Mouse (Mus musculus) gastrocnemius, postnatal 36 days (tissue): Measurements from ENCODE around the gene Atp5mpl. TPM values are rescaled to one million over a fixed set of nuclear protein-coding genes. Genes with fewer than 3 reads are reported as not detected.
"Not testable (repeated sequence)": the region's sequence is repeated elsewhere in the genome, so short reads cannot be mapped to it uniquely, and the experiment has no call there.

Experiments used
- DNase-seq, 2 experiments: peaks; one replicate each; pipeline ENCODE4 v3.0.0; 2022
- intact Hi-C: fragments of 180-260 bp; cut with DNase I; formaldehyde crosslinking; loops from one replicate; pipeline ENCODE4 v1.15.1; 2025
- total RNA-seq, 2 experiments: library from RNA; stranded (reverse); gene quantifications; 2 replicates each; pipeline ENCODE4 v1.2.3; 2021

Atp5mpl gene
- total RNA-seq, 2 experiments from 2014 or later, result 710 to 772 TPM

DNA sequence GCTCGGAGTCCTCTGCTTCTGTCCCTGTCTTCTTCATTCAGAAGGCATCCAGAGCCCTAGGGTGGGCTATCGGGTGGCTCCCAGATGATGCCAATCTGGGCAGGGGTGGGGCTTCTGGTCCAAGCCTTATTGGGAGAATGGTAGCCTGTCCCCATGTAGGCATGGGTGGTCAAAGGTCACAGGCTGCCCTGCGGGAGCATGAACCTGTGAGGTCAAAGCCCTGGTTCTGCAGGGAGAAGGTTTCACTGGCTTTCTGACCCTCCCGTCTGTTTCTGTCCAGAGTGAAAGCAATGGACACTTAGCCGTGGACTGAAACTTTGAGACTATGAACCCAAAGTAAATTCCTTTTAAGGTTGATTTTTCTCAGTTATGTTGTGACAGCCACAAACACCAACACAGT, 10.6 kb downstream of the Atp5mpl start:
- intact Hi-C loops, result loop anchor here (2.0 to 5.0 kb wide), 2 partner anchors 77 to 219 kb away; no protein-coding TSS in a partner anchor
- no peak for DNase-seq

DNA sequence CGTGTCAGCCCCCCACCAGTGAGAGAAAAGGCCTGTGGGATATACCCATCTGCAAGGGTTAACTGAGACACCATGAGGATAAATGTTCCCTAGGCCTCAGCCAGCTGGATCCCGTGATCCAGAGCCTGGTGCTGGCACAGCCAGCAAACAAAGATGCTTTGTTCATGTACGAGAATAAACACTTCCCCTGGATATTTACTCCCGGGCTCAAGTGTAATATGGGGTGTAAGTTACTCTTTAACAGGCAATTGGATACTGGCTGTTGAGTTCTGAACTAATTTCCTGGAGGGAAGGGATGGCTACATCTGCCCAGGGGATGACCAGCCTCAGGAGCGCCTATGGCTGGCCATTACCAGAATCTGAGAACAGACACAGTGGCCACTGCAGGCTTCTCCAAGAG, 15.1 kb downstream of the Atp5mpl start:
- intact Hi-C loops, result no loop called here

DNA sequence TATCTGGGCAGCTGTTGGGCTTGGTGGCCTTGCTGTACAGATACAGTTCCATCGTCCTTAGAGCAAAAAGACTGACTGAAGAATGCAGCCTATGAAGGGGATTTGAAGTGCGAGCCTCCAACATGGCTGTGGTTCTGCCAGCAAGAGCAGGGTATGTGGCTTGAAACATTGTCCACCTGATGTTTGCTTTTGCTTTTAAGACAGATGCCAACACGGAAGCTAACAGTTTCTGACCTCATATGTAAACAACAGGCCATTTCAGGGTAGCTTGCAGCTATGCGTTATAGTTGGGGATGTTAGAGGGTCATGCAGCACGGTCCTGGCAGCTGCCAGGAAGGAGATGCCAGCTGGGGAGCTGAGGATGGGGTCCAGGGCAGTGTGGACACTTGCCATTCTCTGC, 16.3 kb downstream of the Atp5mpl start:
- intact Hi-C loops, result no loop called here
- no peak for DNase-seq

More for the DNA sequence above, 15.1 kb downstream of the Atp5mpl start:
- no peak for DNase-seq

DNA sequence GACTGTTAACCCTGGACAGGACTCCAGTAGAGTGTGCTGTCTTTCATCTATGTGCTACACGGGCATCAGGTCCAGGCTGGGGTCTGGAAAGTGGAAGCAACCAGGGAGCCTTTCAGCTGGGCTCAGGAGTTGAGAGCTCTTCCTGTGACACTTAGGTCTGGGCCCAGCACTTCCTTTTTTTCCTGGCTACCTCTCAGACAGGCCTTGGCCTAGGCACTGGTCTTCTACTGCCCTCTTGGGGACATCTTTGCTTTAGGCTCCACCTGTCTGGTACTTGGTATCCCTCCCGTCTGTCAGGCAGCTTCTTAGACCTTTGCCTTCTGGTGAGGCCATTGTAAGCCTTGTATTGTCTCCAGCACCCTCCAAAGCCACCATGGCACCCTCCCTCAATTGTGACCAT, 20.1 kb downstream of the Atp5mpl start:
- intact Hi-C loops, result loop anchor here (2.0 kb wide), 1 partner anchor 70 kb away; no protein-coding TSS in a partner anchor
- peak in 1 of 2 experiments; percentile 29 for DNase-seq

DNA sequence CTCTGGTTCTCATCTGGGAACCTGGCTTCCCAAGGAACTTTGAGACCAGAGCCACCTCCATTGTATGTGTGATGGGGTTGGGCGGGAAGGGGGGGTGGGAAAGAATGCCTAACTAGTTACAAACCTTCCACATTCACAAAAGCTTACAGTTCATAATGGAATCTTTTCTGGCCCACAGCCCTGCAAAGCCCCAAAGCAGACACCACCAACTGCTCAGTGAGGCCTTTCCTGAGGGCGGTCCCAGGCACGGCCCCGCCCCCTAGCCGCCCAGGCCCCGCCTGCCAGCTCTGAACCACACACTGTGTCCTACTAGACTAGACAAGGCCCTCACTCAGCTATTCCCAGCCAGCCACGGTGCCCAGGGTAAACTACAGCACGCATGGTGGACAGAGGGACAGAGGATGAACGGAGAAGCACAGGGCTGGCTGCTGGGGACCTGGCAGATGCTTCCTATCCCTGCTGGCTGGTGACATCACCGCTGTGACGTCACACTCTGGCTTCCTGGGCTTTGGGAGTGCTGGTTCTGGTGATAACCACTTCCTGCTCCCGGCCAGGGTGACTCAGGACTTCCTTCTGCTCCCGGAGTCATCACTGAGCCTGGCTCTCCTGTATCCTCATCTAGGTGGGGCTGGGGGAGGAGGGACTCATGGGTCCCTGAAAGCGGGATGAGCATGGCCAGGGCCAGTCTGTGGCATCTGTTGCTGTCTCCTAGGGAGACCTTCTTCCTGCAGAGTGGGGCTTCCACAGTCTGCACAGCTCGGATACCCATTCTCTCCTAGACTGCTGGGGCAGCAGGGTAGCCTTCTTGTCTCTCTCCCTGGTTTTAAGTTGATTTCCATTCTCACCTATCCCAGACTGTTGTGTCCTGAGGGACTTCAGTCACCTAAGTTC, 20.8 kb downstream of the Atp5mpl start:
- DNase-seq, result not testable (repeated sequence)
- intact Hi-C loops, result loop anchor here (2.0 kb wide), 1 partner anchor 69 kb away; no protein-coding TSS in a partner anchor

DNA sequence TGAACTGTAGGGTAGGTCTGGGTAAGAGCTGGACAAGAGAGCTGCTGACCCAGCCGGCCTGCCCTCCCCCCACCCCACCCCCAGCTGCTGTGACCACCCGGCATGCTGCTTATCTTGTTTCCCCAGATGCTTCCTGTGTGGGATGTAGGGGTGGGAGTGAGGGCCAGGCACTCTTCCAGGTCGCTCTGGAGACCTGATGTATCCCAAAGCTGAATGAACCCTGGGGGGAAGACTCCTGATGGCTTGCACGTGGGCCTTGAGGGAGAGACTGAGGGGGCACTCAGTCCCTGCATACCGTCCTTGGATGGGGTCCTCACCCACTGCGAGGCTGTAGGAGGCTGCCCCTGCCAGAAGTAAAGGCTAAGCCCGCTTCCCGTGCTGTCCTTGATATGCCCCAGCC, 21.7 kb downstream of the Atp5mpl start:
- DNase-seq, result peak in 1 of 2 experiments; percentile 25
- intact Hi-C loops, result no loop called here

DNA sequence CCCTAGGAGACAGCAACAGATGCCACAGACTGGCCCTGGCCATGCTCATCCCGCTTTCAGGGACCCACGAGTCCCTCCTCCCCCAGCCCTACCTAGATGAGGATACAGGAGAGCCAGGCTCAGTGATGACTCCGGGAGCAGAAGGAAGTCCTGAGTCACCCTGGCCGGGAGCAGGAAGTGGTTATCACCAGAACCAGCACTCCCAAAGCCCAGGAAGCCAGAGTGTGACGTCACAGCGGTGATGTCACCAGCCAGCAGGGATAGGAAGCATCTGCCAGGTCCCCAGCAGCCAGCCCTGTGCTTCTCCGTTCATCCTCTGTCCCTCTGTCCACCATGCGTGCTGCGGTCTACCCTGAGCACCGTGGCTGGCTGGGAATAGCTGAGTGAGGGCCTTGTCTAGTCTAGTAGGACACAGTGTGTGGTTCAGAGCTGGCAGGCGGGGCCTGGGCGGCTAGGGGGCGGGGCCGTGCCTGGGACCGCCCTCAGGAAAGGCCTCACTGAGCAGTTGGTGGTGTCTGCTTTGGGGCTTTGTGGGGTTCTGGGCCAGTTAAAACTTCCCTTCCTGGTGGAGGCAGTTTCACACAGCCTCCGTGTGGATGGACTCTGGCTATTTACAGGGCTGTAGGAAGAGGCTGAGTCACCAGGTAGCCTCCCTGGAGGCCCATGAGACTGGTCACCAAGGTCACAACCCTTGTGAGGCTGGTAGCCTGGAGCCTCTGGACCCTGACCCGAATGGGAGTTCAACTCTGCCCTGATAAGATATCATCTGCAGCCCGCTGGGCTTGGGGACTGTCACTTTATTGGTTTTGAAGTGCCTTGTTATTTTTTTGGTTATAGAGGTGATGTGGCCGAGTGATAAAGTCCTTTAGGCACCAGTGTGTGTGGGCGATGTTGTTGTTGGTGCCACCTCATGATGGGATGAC, 22.5 kb downstream of the Atp5mpl start:
- intact Hi-C loops, result not testable (repeated sequence)

DNA sequence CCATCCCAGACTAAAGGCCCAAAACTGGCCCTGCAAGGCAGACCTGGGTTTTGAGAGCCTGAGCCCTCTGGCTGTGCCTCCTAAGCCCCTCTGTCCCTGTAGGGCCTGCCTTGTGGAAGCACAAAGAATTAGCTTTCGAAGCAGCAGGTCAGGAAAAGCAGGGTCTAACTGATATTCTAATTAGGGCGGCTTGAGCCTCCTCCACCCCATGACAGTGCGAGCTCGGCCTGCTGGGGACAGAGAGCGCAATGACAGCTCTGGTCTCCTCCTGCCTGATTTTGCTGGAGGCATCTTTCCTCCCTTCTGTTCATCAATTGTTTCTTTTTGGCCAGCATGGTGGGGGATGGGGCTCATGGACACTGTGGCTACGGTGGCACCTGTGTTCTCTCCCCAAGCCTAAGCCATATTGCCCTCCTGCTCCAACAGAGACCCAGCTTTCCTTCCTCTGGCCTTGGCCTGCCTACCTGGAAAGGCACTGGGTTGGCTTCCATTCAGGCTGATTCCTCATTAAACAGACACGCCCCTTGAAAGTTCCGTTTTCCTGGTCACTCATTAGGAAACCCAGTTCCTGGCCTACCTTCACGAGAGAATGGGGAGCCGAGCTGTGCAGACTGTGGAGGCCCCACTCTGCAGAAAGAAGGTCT, 23.2 kb downstream of the Atp5mpl start:
- intact Hi-C loops, result loop anchor here (2.0 kb wide), 1 partner anchor 29 kb away; no protein-coding TSS in a partner anchor

More for the DNA sequence above, 22.5 kb downstream of the Atp5mpl start:
- not testable (repeated sequence) for DNase-seq

DNA sequence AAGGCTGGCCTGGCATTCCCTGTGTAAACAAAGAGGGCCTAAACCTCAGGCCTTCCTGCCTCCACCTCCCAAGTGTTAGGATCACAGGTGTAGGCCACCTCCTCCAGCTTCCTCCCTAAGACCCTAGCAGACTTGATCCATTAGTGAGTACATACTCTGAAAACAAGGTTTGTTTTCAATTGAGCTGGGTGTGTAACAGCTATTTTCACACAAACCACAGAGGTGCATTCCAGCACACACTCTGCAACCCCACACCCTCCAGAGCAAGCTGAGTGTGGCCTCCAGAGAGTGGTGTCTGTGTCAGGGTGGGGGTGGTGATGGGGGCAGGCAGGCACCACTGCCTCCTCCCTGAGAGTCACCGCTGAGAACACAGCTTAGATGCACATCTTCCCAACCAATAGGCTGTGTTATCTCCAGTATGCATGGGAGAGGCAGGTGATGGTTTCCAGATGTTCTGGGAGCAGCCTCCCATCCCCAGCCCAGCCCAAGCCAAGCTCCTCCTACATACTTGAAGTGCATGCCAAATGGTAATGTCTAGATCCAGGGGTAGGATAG, 28.1 kb downstream of the Atp5mpl start:
- DNase-seq, result no peak
- intact Hi-C loops, result no loop called here

More for the DNA sequence above, 23.2 kb downstream of the Atp5mpl start:
- DNase-seq, result no peak

DNA sequence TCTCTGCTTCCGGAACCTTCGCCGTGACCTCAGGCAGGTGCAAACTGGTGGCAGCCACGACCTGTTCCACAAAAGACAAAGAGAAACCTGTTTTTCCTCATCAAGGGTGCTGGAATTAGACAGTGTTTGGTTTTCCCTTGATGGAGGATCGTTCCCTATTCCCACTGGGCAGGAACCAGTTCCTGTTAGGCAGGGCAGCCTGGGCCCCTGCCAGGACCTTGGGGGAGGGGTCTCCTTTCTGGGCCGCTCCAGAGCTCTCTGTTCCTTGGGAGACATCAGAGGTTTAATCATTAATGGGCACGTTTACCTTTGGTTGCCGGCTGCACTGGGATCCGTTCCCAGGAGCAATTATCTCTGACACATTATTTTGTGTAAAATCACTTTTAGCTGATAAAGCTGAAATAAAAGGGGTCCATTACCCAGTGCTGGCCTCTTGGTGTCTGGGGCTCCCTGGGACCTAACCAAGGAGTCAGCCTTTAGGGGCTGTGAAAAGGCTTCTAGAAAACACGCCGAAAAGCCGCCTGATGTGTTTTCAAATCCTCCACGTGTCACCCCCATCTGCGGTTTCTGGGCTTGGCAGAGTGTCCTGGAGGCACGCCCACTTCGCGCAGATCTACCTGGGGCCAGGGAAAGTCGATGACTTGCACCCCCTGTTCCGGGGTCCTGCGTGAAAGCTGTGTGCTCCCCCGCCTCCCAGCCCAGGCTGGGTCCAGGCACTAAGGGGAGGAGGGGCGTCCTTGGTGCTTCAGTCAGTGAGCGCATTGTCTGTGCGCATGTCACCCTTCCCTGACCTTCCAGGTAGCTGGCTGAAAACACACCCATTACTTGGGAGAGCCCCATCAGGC, 29.8 kb downstream of the Atp5mpl start:
- intact Hi-C loops, result no loop called here
- peak in 1 of 2 experiments; percentile 19 for DNase-seq

DNA sequence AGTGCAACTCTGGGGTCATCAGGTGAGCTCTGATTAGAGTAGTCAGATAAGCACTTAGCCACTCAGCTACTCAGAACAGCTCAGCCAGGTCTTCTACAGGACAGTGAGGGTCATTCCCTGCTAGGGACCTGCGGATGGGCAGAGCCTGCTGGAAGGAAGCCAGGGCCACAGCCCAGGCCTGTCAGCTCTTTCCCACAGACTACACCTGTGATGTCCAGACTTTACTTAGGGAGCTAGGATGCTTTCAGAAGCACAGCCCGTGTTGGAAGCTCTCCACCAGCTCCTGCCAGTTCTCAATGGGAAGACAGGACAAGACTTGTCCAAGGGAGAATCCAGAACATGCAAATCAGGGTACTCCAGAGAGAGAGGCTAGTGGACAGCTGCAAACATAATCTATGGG, 32.8 kb downstream of the Atp5mpl start:
- no peak for DNase-seq
- intact Hi-C loops, result no loop called here

DNA sequence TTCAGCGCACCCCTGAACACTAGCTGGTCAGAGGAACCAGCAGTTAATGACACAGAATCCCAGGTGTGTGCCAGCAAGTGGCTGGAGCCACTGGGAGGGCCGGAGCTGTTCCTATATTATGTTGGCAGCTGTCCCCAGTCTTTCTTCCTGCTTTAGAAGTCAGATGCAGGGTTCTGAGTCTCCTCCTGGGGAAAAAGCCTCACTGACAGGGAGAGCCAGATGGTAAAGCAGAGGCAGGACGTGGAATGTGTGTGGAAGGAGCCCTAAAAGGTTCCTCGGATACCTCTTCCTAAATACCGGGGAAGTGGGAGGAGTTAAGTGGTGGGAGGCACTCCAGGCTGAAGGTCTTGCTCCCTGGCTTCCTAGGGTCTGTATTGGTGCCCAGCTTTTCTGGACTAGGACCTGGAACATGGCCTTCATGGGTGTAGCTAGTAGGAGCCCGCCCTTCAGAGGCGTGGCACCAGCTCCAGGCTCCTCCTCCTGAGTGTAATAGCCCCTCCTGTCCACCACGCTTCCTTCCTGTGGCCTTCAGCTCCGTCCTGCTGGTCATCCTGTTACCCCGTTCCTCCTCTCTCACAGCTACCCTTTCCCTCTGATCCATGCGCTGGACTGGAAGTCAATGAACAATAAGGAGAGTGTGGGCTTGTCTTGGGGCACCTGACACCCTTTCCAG, 33.6 kb downstream of the Atp5mpl start:
- DNase-seq, result peak in 1 of 2 experiments; percentile 23
- intact Hi-C loops, result no loop called here

DNA sequence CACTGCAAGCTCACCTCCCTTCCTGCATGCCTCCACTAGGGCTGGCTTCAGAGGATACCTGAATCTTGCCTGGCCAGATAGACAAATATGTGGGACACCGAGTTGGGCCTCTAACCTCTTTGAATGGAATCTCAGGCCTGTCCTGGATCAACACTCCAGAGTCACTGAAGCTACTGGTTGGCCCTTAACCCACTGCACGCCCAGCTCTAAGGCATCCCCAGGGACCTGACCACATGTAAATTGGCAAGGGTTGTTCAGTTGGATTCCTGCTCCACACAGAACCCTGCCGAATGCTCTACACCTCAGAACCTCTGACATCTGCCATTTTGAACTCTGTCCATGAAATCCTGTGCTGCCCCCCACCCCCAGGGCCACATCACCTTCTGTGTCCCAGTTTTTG, 34.3 kb downstream of the Atp5mpl start:
- intact Hi-C loops, result no loop called here
- no peak for DNase-seq

DNA sequence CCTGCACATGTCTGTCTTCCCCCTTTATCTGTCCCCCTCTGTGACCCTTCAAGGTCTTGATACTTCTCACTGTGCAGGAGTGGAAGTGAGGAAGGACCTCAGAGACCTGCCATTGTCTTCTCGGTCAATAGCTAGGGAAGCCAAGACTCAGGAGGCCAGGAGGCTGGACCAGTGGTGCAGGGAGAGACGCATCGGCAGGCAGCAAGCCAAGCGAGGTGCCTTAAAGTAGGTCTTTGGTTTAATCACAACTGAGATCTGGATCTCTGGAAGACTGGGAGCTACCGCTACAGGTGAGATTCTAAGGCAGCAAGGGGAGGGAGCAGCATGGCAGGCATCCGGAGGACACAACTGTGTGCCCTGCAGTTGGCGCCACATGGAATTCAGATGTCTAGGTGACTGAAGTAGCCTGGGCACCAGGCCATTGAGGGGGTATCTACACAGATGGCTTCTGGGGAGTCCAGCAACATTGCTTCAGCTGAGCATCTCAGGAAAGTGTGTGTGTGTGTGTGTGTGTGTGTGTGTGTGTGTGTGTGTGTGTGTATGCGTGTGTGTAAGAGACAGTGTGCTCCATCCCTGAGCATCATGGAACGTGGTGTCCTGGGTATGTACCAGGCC, 35.3 kb downstream of the Atp5mpl start:
- intact Hi-C loops, result no loop called here

DNA sequence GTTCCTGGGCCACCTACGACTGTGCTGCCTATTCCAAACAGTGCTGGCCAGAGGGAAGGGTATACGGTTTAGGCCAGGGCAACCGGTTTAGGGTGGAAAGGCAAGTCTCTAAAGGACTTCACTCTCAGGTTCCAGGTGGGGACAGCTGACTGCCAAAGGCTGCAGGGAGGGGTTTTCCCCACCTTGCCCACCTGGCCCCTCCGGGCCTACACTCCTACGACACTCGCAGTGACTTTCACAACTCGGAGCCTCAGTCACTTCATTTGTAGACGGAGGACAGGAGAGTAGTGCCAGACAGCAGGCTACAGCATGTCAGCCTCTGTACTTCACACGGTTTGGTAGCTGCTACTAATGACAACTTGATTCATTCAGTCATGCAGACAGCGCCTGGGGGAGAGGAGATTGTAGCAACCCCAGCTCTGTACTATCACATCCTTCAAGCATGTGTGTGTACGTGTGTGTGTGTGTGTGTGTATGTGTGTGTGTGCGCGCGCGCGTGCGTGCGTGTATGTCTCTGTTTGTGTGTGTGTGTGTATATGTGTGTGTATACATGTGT, 38.3 kb downstream of the Atp5mpl start:
- intact Hi-C loops, result no loop called here
- DNase-seq, result no peak

More for the DNA sequence above, 35.3 kb downstream of the Atp5mpl start:
- DNase-seq, result no peak

DNA sequence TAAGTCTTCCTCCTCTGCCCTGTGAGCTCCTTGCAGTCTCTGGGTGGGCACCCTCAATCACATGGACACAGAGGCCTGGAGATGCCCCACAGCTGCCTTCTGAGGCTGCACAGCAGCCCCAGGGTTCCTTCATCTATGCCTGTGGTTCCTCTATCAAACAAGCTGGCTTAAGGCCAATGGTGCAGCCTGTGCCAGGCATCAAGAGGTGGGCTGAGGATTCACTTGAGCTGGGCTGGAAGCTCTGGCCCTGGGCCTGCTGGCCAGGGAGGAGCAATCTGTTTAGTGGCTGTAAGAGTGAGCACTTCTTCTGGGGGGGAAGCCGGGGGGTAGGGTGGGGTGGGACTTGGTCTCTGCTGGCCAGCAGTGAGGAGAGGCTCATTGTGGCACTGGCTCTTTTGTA, 39.4 kb downstream of the Atp5mpl start:
- DNase-seq, result no peak
- intact Hi-C loops, result no loop called here

DNA sequence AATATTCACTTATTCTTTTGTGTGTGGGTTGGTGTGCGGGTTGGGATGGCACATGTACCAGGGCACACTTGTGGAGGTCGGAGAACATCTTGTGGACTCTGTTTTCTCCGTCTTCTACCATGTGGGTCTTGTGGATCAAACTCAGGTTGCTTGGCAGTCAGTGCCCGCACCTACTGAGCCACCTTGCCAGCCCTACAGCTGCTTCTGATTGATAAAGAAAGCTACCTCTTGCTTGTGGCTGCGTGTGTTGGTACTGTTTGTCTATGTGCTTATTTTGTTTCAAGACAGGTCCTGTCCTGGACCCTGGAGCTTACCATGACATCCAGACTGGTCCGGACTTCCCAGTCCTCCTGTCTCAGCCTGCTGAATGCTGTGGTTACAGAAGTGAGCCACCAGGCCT, 43.7 kb downstream of the Atp5mpl start:
- no peak for DNase-seq
- intact Hi-C loops, result no loop called here

DNA sequence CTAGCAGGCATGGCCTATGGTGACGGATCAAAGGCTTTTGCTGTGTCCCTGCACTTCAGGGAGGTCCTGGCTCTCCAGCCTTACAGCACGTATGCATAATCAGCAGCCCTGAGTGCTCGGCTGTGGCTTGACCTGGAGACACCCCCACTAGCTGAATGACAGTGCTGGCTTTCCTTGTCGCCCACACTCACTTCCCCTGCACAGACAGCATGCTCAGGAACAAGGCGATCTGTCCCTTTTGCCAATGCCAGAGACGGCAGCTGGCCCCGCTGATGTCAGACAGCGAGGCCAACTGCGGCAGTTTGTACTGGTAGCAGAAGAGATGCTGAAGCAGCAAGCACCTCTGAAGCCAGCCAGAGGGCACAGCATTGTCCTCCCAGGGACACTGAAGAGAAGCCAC, 46.7 kb downstream of the Atp5mpl start:
- intact Hi-C loops, result no loop called here
- DNase-seq, result no peak
